Mouse (Mus musculus) limb, embryonic 14.5 days (tissue): ENCODE data around the gene Pxn. TPM values are rescaled to one million over a fixed set of nuclear protein-coding genes. Genes with fewer than 3 reads are reported as not detected.
"Not testable (repeated sequence)": the region's sequence is repeated elsewhere in the genome, so short reads cannot be mapped to it uniquely, and the experiment has no call there.

Source experiments
- ATAC-seq: fragments of 200-750 bp; cut with Nextera tagmentation; 2 replicates; pipeline ENCODE4 v1.8.0; 2017; ENCODE audit warnings: low read depth, moderate number of reproducible peaks, moderate TSS enrichment; ENCODE audit not compliant: low FRiP score
- DNase-seq: peaks from one replicate; pipeline ENCODE4 v3.0.0-alpha.2; 2015; ENCODE audit warnings: low spot score
- H3K27ac ChIP-seq: fragments of 300-500 bp; sonication (generic); replicated peaks from 2 replicates; pipeline ENCODE4 v1.5.1; 2014; ENCODE audit warnings: low read depth, mild to moderate bottlenecking, low read length, moderate library complexity, mixed read lengths
- H3K27me3 ChIP-seq: fragments of 300-500 bp; sonication (generic); 2 replicates; pipeline ENCODE4 v1.6.1; 2014; ENCODE audit warnings: low read length, mixed read lengths; ENCODE audit not compliant: control insufficient read depth, insufficient read depth
- H3K36me3 ChIP-seq: fragments of 300-500 bp; sonication (generic); 2 replicates; pipeline ENCODE4 v1.6.1; 2014; ENCODE audit warnings: mild to moderate bottlenecking, low read length, moderate library complexity, mixed read lengths; ENCODE audit not compliant: control insufficient read depth, insufficient read depth
- H3K4me1 ChIP-seq: fragments of 300-500 bp; sonication (generic); 2 replicates; pipeline ENCODE4 v1.6.1; 2014; ENCODE audit warnings: antibody characterized with exemption, low read length, mixed read lengths; ENCODE audit not compliant: control insufficient read depth, insufficient read depth
- H3K4me2 ChIP-seq: fragments of 300-500 bp; sonication (generic); replicated peaks from 2 replicates; pipeline ENCODE4 v1.6.1; 2014; ENCODE audit warnings: low read depth, mild to moderate bottlenecking, low read length, moderate library complexity; ENCODE audit not compliant: severe bottlenecking
- H3K4me3 ChIP-seq: fragments of 300-500 bp; sonication (generic); replicated peaks from 2 replicates; pipeline ENCODE4 v1.5.1; 2014; ENCODE audit warnings: low read length
- H3K9ac ChIP-seq: fragments of 300-500 bp; sonication (generic); 2 replicates; pipeline ENCODE4 v1.6.1; 2014; ENCODE audit warnings: mild to moderate bottlenecking, low read depth, low read length, moderate library complexity; ENCODE audit not compliant: severe bottlenecking
- H3K9me3 ChIP-seq: fragments of 300-500 bp; sonication (generic); 2 replicates; pipeline ENCODE4 v1.6.1; 2016; ENCODE audit warnings: low read length; ENCODE audit not compliant: control insufficient read depth
- POLR2A ChIP-seq: fragments of 200-500 bp; IDR thresholded peaks from 2 replicates; pipeline ENCODE4 v1.8.0; 2012; ENCODE audit warnings: inconsistent platforms, mild to moderate bottlenecking, moderate library complexity, borderline replicate concordance; ENCODE audit not compliant: insufficient read depth, insufficient read length; ENCODE audit errors: extremely low read depth
- WGBS: fragments of 180-500 bp; shearing (Covaris S2); extraction: QIAGEN DNeasy Blood & Tissue Kit; methylation state at CpG from one replicate; pipeline ENCODE4 v1.1.7; 2014; 5-methylcytosine and 5-hydroxymethylcytosine counted together
- polyA plus RNA-seq, 2 experiments: library from polyadenylated mRNA; depleted of rRNA in 1 of 2; stranded (reverse) in 1 of 2; unstranded in 1 of 2; fragments of >200 nt; fragmentation: Nextera tagmentation in 1 of 2; extraction: Ambion mirVana in 1 of 2; gene quantifications; 2 replicates each; pipeline versions ENCODE4 v1.2.1 to v1.2.3; 2012 to 2014

Gene Pxn
- polyA plus RNA-seq, 2 experiments: 25.0 to 119 TPM

DNA sequence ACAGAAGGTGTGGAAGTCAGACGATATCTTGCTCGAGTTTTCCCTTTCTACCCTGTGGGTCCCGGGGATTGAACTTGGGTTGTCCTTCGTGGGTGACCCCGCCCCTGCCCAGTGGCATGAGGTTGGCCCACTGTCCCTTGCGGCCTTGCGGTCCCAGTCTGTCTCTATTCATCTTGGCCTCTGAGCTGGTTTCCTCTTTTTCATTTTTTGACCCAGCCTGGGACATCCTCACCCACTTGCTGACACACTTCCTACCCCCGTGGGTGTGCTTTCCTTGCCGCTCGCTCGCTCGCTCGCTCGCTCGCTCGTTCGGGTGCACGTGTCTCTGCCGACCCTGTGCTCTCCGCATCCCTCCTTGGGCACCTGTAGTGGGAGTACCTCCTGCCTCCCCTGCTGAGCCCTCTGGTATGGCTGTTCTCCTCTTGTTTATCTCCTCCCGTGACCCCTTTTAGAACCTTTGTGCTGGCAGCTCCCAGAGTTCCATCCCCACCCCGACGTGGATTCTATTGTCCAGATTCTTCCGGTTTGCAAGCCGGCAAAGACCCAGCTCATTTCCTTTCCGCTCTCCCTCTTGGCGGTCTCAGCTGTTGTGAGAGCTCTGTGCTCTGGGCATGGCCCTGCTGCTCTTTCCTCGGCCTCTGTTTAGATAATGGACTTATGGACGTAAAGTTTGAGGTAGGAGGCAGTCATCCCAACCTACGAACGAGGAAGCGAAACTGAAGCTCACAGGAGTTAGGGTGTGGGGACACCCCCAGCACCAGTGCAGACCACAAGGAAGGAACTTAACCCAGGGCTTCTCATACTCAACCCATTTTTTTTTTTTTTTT, 9.8 kb downstream of the Pxn start:
- Histone ChIP-seq H3K4me1 (peaks cover 24% of the 10 kb centered on the region), H3K4me3 (no peak overlapping the region), H3K27ac (peak overlapping the region; percentile 26; the same call in 1 of the 2 replicates), H3K9ac (no peak overlapping the region), H3K36me3 (peaks cover 19% of the 10 kb centered on the region), H3K4me2 (no peak overlapping the region), H3K27me3 (no peaks in the 10 kb centered on the region), H3K9me3 (no peaks in the 10 kb centered on the region)
- no peak for TF ChIP-seq POLR2A
- ATAC-seq: no peak
- DNase-seq: no peak
- 85% methylated on average over 32 of the region's 32 CpGs for WGBS

DNA sequence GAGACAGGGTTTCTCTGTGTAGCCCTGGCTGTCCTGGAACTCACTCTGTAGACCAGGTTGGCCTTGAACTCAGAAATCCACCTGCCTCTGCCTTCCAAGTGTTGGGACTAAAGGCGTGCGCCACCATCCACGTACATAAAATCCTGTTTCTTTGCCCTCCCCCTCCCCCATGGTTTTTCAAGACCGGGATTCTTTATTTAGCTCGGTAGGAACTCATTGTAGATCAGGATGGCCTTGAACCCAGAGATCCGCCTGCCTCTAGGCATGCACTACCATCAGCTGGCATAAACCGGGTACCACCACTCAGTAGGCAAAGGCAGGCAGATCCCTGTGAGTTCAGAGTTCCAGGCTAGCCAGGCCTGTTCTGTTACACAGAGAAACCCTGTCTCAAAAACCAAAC, 10.4 kb downstream of the Pxn start:
- H3K27ac ChIP-seq: no peak overlapping the region
- peaks cover 16% of the 10 kb centered on the region for H3K36me3 ChIP-seq
- H3K4me2 ChIP-seq: no peak overlapping the region
- H3K9ac ChIP-seq: no peak overlapping the region
- no peak overlapping the region for H3K4me3 ChIP-seq
- H3K9me3 ChIP-seq: no peaks in the 10 kb centered on the region
- no peaks in the 10 kb centered on the region for H3K27me3 ChIP-seq
- H3K4me1 ChIP-seq: peaks cover 30% of the 10 kb centered on the region
- DNase-seq (no peak), ATAC-seq (no peak)
- no peak for TF ChIP-seq POLR2A
- WGBS: 88% methylated on average over 7 of the region's 7 CpGs

DNA sequence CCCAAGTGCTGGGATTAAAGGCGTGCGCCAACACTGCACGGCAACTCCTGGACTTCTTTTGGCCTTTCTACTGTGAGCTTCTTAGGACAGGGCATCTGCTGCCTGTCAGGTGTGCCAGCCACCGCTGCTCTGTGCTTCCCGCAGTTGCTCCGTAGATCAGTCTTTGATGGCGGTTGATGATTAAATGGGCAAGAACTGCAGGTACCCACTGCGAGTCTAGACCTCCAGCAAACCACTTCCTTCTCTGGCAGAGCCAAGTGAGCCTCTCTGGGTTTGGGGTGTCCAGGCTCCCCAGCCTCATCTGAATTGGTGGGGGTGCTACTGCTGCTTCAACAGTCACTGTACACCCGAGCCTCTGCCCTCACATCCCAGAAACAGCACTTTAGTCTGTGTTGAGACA, 11.0 kb downstream of the Pxn start:
- WGBS: 89% methylated on average over 9 of the region's 9 CpGs
- H3K27ac ChIP-seq: no peak overlapping the region

DNA sequence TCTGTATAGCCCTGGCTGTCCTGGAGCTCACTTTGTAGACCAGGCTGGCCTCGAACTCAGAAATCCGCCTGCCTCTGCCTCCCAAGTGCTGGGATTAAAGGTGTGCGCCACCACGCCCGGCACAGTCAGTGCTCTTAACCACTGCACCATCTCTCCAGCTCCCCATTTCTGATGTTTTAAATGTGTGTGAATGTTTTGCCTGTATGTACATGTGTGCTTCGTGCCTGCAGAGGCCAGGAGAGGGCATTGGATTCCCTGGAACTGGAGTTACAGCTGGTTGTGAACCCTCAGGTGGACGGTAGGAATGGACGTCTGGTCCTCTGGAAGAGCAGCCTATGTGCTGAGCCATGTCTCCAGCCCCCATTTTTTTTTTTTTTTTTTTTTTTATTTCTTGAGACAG, 11.7 kb downstream of the Pxn start:
- DNase-seq, H3K4me2 ChIP-seq, H3K27ac ChIP-seq, H3K36me3 ChIP-seq, H3K27me3 ChIP-seq, H3K4me3 ChIP-seq, H3K9me3 ChIP-seq, ATAC-seq, H3K9ac ChIP-seq: not testable (repeated sequence)
- 85% methylated on average over 7 of the region's 8 CpGs for WGBS
- H3K4me1 ChIP-seq: peaks cover 40% of the 10 kb centered on the region

More for the DNA sequence above, 11.0 kb downstream of the Pxn start:
- TF ChIP-seq POLR2A: no peak
- Histone ChIP-seq H3K36me3 (peaks cover 15% of the 10 kb centered on the region), H3K4me1 (peaks cover 34% of the 10 kb centered on the region), H3K9me3 (no peaks in the 10 kb centered on the region), H3K4me2 (no peak overlapping the region), H3K27me3 (no peaks in the 10 kb centered on the region), H3K9ac (no peak overlapping the region), H3K4me3 (no peak overlapping the region)
- no peak for ATAC-seq
- no peak for DNase-seq

DNA sequence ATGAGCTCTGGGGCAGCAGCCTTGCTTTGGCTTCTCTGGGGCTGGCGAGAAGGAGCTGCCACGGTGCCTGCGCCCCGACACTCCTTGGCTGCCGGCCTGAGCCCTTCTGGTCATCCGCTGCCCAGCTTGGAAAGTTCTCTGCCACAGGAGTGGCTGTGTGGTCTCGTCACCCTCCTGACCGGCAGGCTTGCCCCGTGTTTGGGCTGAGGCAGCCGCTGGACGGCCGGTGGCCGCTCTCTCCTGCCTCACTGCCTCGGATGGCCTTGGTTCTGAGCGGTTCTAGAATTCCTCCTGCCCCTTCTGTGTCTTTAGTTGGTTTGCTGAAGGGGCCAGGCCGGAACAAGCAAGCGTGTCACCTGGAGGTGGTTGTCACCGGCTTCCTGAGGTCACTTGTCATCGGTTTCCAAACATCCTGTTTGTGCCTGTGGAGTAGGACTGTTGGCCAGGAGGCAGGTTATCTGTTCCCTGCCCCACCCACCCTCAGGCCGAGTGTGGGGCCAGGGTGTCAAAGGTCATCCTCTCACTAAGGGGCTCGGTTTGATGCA, 13.9 kb downstream of the Pxn start:
- no peak overlapping the region for H3K4me3 ChIP-seq
- H3K27ac ChIP-seq: no peak overlapping the region
- DNase-seq (no peak), ATAC-seq (no peak)
- no peaks in the 10 kb centered on the region for H3K9me3 ChIP-seq
- 63% methylated on average over 17 of the region's 21 CpGs for WGBS
- peaks cover 8% of the 10 kb centered on the region; the same call in 1 of the 2 replicates for H3K36me3 ChIP-seq
- no peak overlapping the region for H3K4me2 ChIP-seq
- TF ChIP-seq POLR2A: no peak
- H3K9ac ChIP-seq: no peak overlapping the region
- peaks cover 40% of the 10 kb centered on the region for H3K4me1 ChIP-seq
- no peaks in the 10 kb centered on the region for H3K27me3 ChIP-seq
